Mouse (Mus musculus) cerebellum, adult 2 months (tissue): ENCODE measurements around the gene Poldip2. TPM values are rescaled to one million over a fixed set of nuclear protein-coding genes. Genes with fewer than 3 reads are reported as not detected.

ENCODE experiments used
- DNase-seq, 2 experiments: peaks; one replicate each; pipeline ENCODE4 v3.0.0; 2021
- H3K27ac ChIP-seq: fragments of 200-500 bp; 2 replicates; pipeline ENCODE4 v1.5.1; 2012; ENCODE audit warnings: low read length, control low read depth, inconsistent platforms; ENCODE audit not compliant: insufficient read depth
- H3K27me3 ChIP-seq: fragments of 200-500 bp; 2 replicates; pipeline ENCODE4 v1.6.1; 2012; ENCODE audit warnings: inconsistent platforms, mild to moderate bottlenecking, low read length, moderate library complexity; ENCODE audit not compliant: control insufficient read depth, insufficient read depth
- H3K4me1 ChIP-seq: fragments of 200-500 bp; 2 replicates; pipeline ENCODE4 v1.6.1; 2011; ENCODE audit warnings: low read length; ENCODE audit not compliant: control insufficient read depth, insufficient read depth
- H3K4me3 ChIP-seq: fragments of 200-500 bp; replicated peaks from 2 replicates; pipeline ENCODE3; 2011; ENCODE audit warnings: mild to moderate bottlenecking, low read depth, low read length, control low read depth; ENCODE audit not compliant: insufficient read depth
- CTCF ChIP-seq: fragments of 200-500 bp; IDR thresholded peaks from 2 replicates; pipeline ENCODE4 v1.5.1; 2011; ENCODE audit warnings: low read depth, mild to moderate bottlenecking, control low read depth, low read length, moderate library complexity, borderline replicate concordance; ENCODE audit not compliant: insufficient read depth
- POLR2A ChIP-seq: fragments of 200-500 bp; IDR thresholded peaks from 2 replicates; pipeline ENCODE4 v1.6.1; 2011; ENCODE audit warnings: low read length, control low read depth, borderline replicate concordance; ENCODE audit not compliant: insufficient read depth
- WGBS: fragments of 180-500 bp; shearing (Covaris S2); methylation state at CpG from one replicate; pipeline ENCODE4 v1.1.7; 2018; 5-methylcytosine and 5-hydroxymethylcytosine counted together
- polyA plus RNA-seq: library from polyadenylated mRNA; depleted of rRNA; stranded (reverse); fragments of >200 nt; gene quantifications from 2 replicates; pipeline ENCODE4 v1.2.3, GENCODE M21; 2012; rRNA removed

Gene Poldip2
- polyA plus RNA-seq, 1 experiment: 133 TPM

DNA sequence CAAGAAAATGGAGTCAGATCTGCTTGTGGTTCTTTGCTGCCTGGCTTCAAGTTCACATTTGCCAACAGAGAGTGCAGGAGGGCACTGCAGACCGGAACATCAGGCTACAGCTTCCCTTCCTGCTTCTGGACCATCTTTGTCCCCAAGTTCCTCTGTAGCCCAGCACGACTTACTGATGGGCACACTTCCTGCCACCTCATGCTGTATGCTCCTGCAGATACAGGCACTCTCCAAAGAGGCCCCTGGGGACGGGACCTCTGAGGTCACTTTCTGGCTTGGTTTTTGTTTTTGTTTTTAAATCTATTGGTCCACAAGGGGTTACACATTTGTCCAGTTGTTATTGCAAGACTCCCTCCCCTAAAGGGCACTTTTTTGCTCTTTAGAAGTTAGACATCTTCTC is 57.8 kb downstream of the Poldip2 start:
- DNase-seq: no peak
- H3K4me3 ChIP-seq: no peak overlapping the region
- H3K27me3 ChIP-seq: no peaks in the 10 kb centered on the region
- no peak overlapping the region for H3K27ac ChIP-seq
- H3K4me1 ChIP-seq: no peaks in the 10 kb centered on the region
- no peak for TF ChIP-seq POLR2A
- no peak for TF ChIP-seq CTCF
- WGBS: 74% methylated on average over 3 of the region's 3 CpGs

DNA sequence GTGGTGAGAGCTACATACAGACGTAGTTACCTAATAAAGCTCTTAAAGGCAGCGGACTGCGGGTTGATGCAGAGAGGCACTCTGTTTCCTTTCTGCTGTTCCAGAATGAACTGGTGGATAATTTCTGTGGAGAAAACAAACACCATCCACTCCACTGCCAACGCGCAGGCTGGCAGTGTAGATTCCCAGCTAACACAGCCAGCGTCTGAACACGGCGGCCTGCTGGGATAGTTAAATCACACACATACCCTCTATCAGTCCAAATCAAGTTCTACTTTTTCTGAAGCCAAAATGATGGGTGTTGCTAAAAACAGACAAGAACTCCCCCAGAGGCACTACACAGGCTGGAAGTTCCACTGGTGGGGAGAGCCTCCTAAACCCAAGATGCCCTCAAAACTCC is 59.4 kb downstream of the Poldip2 start:
- no peaks in the 10 kb centered on the region for H3K27me3 ChIP-seq
- no peak overlapping the region for H3K27ac ChIP-seq
- no peak for DNase-seq
- no peaks in the 10 kb centered on the region for H3K4me1 ChIP-seq
- H3K4me3 ChIP-seq: no peak overlapping the region
- TF ChIP-seq CTCF (no peak), POLR2A (no peak)
- 90% methylated on average over 8 of the region's 8 CpGs for WGBS

DNA sequence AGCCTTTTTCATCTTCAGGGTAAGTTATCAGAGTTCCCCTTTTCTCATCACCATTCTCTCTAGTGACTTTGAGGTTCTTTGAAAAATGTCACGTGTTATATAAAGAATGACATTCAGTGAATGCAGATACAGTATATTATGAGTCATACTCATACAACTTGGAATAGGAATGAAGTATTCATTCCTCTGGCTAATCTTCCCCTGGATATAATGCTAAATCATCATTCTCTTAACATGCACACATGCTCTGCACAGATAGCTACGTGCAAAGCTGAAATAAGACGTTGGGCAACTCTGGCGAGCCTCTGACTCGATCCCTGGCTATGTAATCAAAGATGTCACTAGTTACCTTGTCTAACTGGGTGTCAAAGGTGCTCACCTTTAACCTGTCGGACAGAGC is 59.9 kb downstream of the Poldip2 start:
- no peaks in the 10 kb centered on the region for H3K27me3 ChIP-seq
- H3K27ac ChIP-seq: no peak overlapping the region
- TF ChIP-seq POLR2A: no peak
- TF ChIP-seq CTCF: no peak
- H3K4me3 ChIP-seq: no peak overlapping the region
- H3K4me1 ChIP-seq: no peaks in the 10 kb centered on the region
- DNase-seq: no peak
- 95% methylated on average over 6 of the region's 6 CpGs for WGBS

Other genes starting within 250 kb of the Poldip2 start
- 2.6 and 2.9 TPM in 2 replicates for gene BC030499, start 221.4 kb upstream of the Poldip2 start, polyA plus RNA-seq
- gene Spag5, start 210.7 kb upstream of the Poldip2 start, polyA plus RNA-seq: 17.6 and 19.0 TPM in 2 replicates
- gene Aldoc, start 189.2 kb upstream of the Poldip2 start, polyA plus RNA-seq: 2,621 and 2,670 TPM in 2 replicates
- 94.2 and 98.6 TPM in 2 replicates for gene Pigs, start 183.8 kb upstream of the Poldip2 start, polyA plus RNA-seq
- 72.2 and 75.2 TPM in 2 replicates for gene Unc119, start 168.7 kb upstream of the Poldip2 start, polyA plus RNA-seq
- gene Foxn1, start 125.6 kb upstream of the Poldip2 start, polyA plus RNA-seq: not detected in 2 replicates
- not detected in 2 replicates for gene Slc13a2, start 90.0 kb upstream of the Poldip2 start, polyA plus RNA-seq
- 15.2 and 15.4 TPM in 2 replicates for gene Slc46a1, start 46.5 kb upstream of the Poldip2 start, polyA plus RNA-seq
- 29.0 and 32.0 TPM in 2 replicates for gene Sarm1, start 14.4 kb upstream of the Poldip2 start, polyA plus RNA-seq
- gene Vtn, start 13.1 kb upstream of the Poldip2 start, polyA plus RNA-seq: 142 and 143 TPM in 2 replicates
- gene Sebox, start 8.7 kb upstream of the Poldip2 start, polyA plus RNA-seq: 14.7 and 17.3 TPM in 2 replicates
- 67.9 and 69.5 TPM in 2 replicates for gene Tmem199, start within 50 bp of the Poldip2 start, polyA plus RNA-seq
- 36.7 and 38.0 TPM in 2 replicates for gene Tnfaip1, start 24.1 kb downstream of the Poldip2 start, polyA plus RNA-seq
- 83.7 and 91.8 TPM in 2 replicates for gene Ift20, start 24.2 kb downstream of the Poldip2 start, polyA plus RNA-seq
- gene Tmem97, start 38.6 kb downstream of the Poldip2 start, polyA plus RNA-seq: 15.6 and 15.9 TPM in 2 replicates
- gene Nlk, start 185.2 kb downstream of the Poldip2 start, polyA plus RNA-seq: 25.6 TPM in 2 replicates
- 30.8 and 31.2 TPM in 2 replicates for gene Ccnq, start 239.5 kb downstream of the Poldip2 start, polyA plus RNA-seq